Mouse (Mus musculus) thymus, adult 18-20 months (tissue): ENCODE measurements around the gene Mt1.
"Not testable (repeated sequence)": the region's sequence is repeated elsewhere in the genome, so short reads cannot be mapped to it uniquely, and the experiment has no call there.

Experiments used
- DNase-seq, 2 experiments: peaks; one replicate each; pipeline ENCODE4 v3.0.0; 2022; ENCODE audit warnings: mixed read lengths in 2 of 2

The Mt1 gene

DNA sequence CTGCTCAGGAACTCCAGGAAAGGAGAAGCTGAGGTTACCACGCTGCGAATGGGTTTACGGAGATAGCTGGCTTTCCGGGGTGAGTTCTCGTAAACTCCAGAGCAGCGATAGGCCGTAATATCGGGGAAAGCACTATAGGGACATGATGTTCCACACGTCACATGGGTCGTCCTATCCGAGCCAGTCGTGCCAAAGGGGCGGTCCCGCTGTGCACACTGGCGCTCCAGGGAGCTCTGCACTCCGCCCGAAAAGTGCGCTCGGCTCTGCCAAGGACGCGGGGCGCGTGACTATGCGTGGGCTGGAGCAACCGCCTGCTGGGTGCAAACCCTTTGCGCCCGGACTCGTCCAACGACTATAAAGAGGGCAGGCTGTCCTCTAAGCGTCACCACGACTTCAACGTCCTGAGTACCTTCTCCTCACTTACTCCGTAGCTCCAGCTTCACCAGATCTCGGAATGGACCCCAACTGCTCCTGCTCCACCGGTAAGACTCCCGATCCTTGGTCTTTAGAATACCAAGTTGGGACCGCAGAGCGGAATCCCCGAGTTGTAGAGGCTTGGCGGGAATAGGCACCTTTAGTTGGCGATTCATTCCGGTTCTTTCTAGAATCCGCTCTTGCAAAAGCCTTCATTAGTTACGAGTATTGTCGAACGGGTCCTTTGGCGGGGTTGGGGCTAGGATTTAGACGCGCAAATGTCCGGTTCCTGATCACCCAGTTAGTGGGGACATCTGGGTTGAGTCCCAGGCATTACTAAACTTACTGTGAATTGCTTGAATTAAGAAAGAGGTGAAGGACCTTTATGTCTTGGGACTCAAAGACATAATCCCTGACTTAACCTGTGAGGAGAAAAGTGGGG, at the start of gene Mt1:
Gene Mt1 (plus strand): TSS at position 226 of the 856 bp plus-strand sequence.
- peak; percentile 35 to 41 for DNase-seq

DNA sequence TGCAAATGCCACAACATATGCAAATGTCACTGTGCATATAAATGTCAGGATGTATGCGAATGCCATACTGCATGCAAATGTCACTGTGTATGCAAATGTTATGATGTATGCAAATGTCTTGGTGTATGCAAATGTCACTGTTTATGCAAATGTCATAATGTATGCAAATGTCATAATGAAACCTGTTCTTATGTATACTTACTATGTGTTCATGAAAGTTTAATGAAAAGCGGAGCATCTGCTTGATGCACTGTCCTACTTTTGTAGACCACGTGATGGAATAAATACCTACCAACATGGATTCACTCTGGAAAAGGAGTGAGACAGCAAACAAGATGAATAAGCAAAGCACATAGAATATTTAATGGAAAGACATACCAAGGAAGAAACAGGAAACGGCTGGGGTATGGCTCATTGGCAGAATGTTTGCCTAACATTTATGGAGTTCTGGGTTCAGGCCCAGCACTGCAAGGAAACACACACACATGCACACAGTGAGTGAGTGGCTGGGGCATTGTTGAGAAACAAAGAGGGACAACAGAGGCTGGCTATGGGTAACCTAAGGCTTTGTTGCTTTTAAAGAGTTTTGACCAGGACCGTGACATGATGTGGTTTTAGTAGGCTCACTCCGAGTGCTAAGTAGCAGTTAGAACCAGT, 49.6 kb upstream of the Mt1 start:
- DNase-seq: no peak

- DNase-seq: no peak
Measured at GRCm38 (mm10) chr8:94130126-94130525, 48.8 kb upstream of the Mt1 start.

GRCm38 (mm10) chr8:94132096-94132495, 46.8 kb upstream of the Mt1 start:
- DNase-seq: no peak

GRCm38 (mm10) chr8:94134601-94135000, 44.3 kb upstream of the Mt1 start:
- DNase-seq: not testable (repeated sequence)

DNA sequence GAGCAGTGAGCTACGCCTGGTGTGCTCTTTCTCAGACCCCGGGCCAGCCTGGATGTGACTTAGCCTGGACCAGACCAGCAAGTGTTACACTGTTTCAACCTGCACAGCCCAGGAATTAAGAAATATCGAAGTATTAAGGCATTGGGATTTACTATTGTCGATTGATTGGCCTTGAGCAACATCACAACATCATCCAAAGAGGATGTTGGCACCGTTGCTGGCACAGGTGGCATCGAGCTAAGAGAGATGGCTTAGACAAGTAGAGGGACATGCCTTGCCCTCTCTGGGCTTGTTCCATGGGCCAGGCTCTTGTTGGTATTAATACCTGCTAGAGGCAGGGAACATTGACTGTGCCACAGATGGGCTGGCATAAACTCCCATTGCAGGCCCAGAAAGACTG, 43.3 kb upstream of the Mt1 start:
- no peak for DNase-seq

DNA sequence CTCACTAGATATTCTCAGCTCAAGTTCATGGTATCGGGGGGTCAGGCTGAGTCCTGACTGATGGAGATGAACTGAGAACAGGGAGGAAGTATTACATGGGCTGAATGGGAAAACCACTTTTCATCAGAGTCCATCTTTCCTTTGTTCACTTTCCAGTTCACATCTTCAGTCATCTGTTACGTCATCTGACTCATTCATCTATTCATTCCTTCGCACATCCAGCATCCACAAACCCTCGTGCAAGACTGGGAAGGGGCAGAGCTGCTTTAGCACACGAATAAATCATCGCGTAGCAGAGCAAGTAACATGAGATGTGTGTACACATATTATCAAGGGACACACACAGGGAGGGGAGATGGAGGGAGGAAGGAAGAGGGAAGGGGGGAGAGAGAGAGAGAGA, 42.7 kb upstream of the Mt1 start:
- DNase-seq: no peak

DNA sequence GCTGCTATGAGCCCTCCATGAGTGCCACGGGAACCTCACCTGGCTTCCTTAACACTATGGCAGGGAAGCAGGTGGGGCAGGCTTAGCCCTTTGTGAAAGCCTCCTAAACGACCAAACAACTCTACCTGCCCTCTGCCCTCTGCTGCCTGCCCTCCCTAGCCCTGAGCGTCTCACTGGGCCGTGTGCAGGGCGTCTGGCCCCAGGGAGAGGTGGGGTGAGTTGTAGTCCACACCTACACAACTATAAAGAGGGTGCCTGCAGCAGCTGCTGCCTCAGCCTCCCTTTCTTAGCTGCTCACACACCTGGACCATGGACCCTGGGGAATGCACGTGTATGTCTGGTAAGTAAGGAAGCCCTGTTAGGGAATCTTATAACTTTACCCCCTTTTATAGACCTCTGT, 41.9 kb upstream of the Mt1 start, which contains the start of gene Mt4:
Gene Mt4 (plus strand): TSS at position 265 of the 400 bp plus-strand sequence.
- DNase-seq: no peak

DNA sequence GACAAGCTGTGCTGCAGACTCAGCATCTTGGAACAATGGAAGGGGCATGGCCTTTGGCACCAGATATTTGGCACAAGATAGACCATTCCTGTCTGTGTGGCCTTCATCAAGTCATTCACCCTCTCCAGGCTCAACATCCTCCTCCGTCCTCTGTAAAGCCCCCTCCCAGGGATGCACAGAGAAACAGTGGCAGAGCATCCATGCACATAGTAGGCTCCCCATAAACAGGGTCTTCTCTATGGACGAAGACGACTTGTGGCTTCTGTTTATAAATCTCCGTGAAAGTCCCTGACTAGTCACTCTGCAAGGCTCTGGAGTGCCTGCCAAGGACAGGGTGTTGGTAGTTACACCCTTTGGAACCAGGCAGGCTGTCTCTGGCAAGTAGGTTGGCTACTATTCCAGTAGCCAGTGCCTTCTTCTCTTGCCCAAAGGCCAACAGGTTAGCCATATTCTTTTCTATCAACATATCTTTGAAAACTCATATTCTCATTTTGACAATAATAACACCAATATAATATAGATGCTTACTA, 38.6 kb upstream of the Mt1 start:
- DNase-seq: no peak

- DNase-seq: no peak
Measured at GRCm38 (mm10) chr8:94148236-94148635, 30.6 kb upstream of the Mt1 start.

DNA sequence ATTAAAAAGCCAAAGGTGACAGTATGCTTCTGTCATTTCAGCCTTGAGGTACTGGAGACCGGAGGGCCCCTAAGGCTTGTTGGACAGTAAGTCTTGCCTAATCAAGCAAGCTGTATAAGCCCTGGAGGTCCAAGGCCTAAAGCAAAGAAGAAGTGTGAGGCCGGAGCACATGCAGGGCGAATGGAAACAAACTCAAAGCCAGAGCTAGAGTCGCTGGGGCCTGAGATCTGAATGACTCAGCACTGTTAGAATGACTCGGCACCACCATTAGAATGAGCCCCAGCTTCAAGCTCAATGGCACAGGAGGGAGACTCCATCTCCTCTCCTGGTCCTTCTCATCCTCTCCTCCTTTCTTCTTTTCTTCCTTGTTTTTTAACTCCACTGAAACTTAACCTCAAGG, 28.0 kb upstream of the Mt1 start:
- no peak for DNase-seq

- no peak for DNase-seq
Measured at GRCm38 (mm10) chr8:94152513-94153300, 26.2 kb upstream of the Mt1 start, which contains the start of gene Mt3. Gene Mt3 (plus strand): TSS chr8:94152607.

- DNase-seq: no peak
Measured at GRCm38 (mm10) chr8:94153451-94153850, 25.4 kb upstream of the Mt1 start.

- DNase-seq: no peak
Measured at GRCm38 (mm10) chr8:94154537-94154936, 24.3 kb upstream of the Mt1 start.

DNA sequence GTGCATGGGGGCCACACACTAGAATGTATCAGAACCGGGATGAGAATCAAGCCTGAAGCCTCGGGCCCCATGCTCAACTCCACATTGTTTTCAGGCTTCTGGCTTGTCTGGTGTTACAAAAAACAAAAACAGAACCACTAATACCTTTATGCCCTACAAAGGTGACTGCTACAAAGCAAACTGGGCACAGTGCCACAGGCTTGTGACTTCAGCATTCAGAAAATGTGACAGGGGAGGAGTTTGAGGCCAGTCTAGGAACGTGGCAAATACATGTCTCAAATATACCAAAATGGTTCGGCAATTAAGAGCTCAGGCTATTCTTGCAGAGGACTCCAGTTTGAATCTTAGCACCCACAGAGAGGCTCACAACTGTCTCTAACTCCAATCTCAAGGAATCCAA, 22.8 kb upstream of the Mt1 start:
- DNase-seq: no peak

DNA sequence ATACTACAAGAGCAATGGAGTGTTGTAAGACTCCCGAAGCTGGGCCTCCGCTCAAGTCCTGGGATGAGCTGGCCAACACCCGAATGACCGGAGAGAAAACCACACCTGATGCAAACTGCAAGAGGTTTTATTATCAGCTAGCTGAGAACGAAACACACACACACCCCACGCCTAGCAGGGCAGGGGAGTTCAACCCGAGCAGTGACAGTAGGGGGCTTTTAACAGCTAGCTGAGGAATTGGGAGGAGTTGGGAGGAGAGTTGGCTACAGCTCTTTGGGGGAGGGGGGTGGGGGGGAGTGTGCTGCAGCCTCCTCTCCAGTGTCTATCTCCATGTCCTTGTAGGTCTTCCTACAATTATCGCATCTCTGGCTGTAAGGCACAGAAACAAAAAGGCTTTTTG, 13.1 kb upstream of the Mt1 start:
- DNase-seq: not testable (repeated sequence)

- DNase-seq: peak; percentile 45
Measured at GRCm38 (mm10) chr8:94167244-94167643, 11.6 kb upstream of the Mt1 start.

- DNase-seq: no peak
Measured at GRCm38 (mm10) chr8:94169547-94169946, 9.3 kb upstream of the Mt1 start.

DNA sequence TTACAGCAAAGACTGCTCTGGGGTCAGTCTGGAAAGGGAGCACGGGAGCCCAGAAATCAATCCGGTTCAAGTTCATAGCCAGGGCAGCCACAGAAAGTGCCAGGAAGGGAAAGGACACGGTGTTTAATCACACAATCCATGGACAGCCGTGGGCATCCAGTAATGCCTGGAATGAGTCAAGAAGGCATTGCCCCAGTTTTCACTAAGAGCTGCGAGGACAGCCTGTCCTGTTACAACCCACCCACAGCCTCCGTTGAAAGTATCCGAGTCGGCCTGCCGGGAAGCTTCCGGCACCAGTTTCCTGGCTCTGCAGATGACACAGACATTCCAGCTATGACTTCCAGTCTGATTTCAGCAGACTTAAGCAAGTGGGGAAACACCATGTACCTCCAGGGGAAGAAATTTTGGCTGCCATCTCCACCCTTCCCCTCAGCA, 7.5 kb upstream of the Mt1 start:
- no peak for DNase-seq

- DNase-seq: no peak
Measured at GRCm38 (mm10) chr8:94172075-94172808, 6.6 kb upstream of the Mt1 start, which contains the start of gene Mt2. Gene Mt2 (plus strand): TSS chr8:94172664.

- DNase-seq: peak in 1 of 2 experiments; percentile 10
Measured at GRCm38 (mm10) chr8:94172809-94173732, 5.8 kb upstream of the Mt1 start.
